16 mouse cellular contexts compared by ENCODE assay signal in the genomic region with DNA sequence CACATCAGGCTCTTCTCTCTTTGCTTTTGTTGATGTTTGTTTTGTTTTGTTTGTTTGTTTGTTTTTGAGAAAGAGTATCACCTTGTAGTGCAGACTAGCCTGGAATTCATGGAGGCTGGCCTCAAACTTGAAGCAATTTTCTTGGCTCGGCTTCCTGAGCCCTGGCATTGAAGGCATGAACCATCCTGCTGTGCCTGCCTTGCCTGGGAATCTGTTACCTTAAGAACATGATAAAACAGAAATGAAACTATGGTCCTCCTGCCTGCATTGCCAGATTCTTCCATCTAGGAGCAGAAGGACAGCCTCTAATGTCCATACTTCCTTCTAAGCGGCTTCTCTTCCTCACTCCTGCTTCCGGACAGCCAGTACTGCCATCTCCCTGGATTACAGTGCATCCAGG.
"Had no signal": no experiment of that assay in that cellular context is flagged by ENCODE, and none has a peak within 500 bp of the region (broad histone marks: within the 10 kb centered on the region; RNA-seq: fewer than 3 reads in every experiment).

No protein-coding gene starts in this region.

- H3K4me3 ChIP-seq: layer of hippocampus, adult 2 months; limb, embryonic 10.5 days; liver, embryonic 15.5 days; midbrain, embryonic 10.5 days; myocyte; neural tube, embryonic 15.5 days had no signal

- H3K27ac ChIP-seq: layer of hippocampus, adult 2 months; limb, embryonic 10.5 days; liver, embryonic 15.5 days; midbrain, embryonic 10.5 days; neural tube, embryonic 15.5 days had no signal

- H3K9me3 ChIP-seq: limb, embryonic 10.5 days; liver, embryonic 15.5 days; midbrain, embryonic 10.5 days had no signal

- H3K4me2 ChIP-seq: liver, embryonic 11.5 days; liver, embryonic 15.5 days; neural tube, embryonic 15.5 days had no signal

- ATAC-seq: lung, postnatal 0 days had no signal

- H3K4me1 ChIP-seq: limb, embryonic 10.5 days; liver, embryonic 15.5 days; midbrain, embryonic 10.5 days; neural tube, embryonic 15.5 days had no signal

- DNase-seq: kidney, postnatal 10 days; kidney, postnatal 4 days; lung, adult 2 months; lung, postnatal 36 days; midbrain, embryonic 14.5 days; right cerebral cortex, adult 18-20 months; thymus, adult 18-20 months; thymus, postnatal 25 days had no signal

- H3K36me3 ChIP-seq: limb, embryonic 10.5 days; liver, embryonic 15.5 days; midbrain, embryonic 10.5 days; neural tube, embryonic 15.5 days had no signal

- H3K9ac ChIP-seq: liver, embryonic 15.5 days; neural tube, embryonic 15.5 days had no signal

- H3K27me3 ChIP-seq: liver, embryonic 15.5 days; neural tube, embryonic 15.5 days had no signal
